36 mouse cellular contexts compared by ENCODE assay signal in genomic region chr4:109210881-109211280, GRCm38 (mm10). TPM values are rescaled to one million over a fixed set of nuclear protein-coding genes. Genes with fewer than 3 reads are reported as not detected.
DNase-seq lines count a peak whose midpoint lies in the region; ATAC-seq and TF ChIP-seq lines count a peak whose summit lies in the region.
"Had no signal": no experiment of that assay in that cellular context is flagged by ENCODE, and none has a peak within 500 bp of the region (broad histone marks: within the 10 kb centered on the region; RNA-seq: fewer than 3 reads in every experiment).

No protein-coding gene starts in this region.

- H3K36me3 ChIP-seq in heart, adult 2 months (ENCODE audit: control insufficient read depth, insufficient read depth, low read length): no peaks in the 10 kb centered on the region
- no peaks in the 10 kb centered on the region for H3K36me3 ChIP-seq in kidney, embryonic 16.5 days (ENCODE audit: insufficient read depth, low read length)
- no peaks in the 10 kb centered on the region for H3K36me3 ChIP-seq in kidney, adult 2 months (ENCODE audit: control insufficient read depth, insufficient read depth, low read length)
- H3K36me3 ChIP-seq in neural tube, embryonic 13.5 days: no peaks in the 10 kb centered on the region
- H3K36me3 ChIP-seq in embryonic facial prominence, embryonic 15.5 days: no peaks in the 10 kb centered on the region
- H3K36me3 ChIP-seq: forebrain, embryonic 10.5 days; forebrain, embryonic 15.5 days; heart, embryonic 13.5 days; hindbrain, embryonic 12.5 days; liver, embryonic 13.5 days; neural tube, embryonic 12.5 days; stomach, embryonic 15.5 days had no signal

- H3K4me2 ChIP-seq in kidney, embryonic 16.5 days (replicated peaks; ENCODE audit: low read depth, low read length): no peak overlapping the region
- no peak overlapping the region for H3K4me2 ChIP-seq in neural tube, embryonic 13.5 days
- no peak overlapping the region for H3K4me2 ChIP-seq in embryonic facial prominence, embryonic 15.5 days (replicated peaks)
- H3K4me2 ChIP-seq: forebrain, embryonic 15.5 days; heart, embryonic 13.5 days; hindbrain, embryonic 12.5 days; liver, embryonic 13.5 days; neural tube, embryonic 12.5 days; stomach, embryonic 15.5 days had no signal

- 82% methylated on average over 4 of the region's 4 CpGs for WGBS in heart, adult 2 months
- 34% methylated on average over 4 of the region's 4 CpGs for WGBS in kidney, embryonic 16.5 days
- 68% methylated on average over 4 of the region's 4 CpGs for WGBS in kidney, adult 2 months
- WGBS in neural tube, embryonic 13.5 days: 46% methylated on average over 4 of the region's 4 CpGs
- WGBS in embryonic facial prominence, embryonic 15.5 days: 44% methylated on average over 4 of the region's 4 CpGs

- peak; percentile 85 for ATAC-seq in kidney, embryonic 16.5 days (ENCODE audit: low FRiP score, low TSS enrichment)
- ATAC-seq in neural tube, embryonic 13.5 days (ENCODE audit: low read depth): no peak
- ATAC-seq in embryonic facial prominence, embryonic 15.5 days (ENCODE audit: insufficient number of reproducible peaks, low FRiP score, low TSS enrichment, low read depth): no peak
- ATAC-seq: forebrain, embryonic 15.5 days; intestine, postnatal 0 days; lung, postnatal 0 days; midbrain, embryonic 16.5 days; Patski had no signal

- no peaks in the 10 kb centered on the region for H3K79me2 ChIP-seq in heart, adult 2 months (replicated peaks; ENCODE audit: control insufficient read depth, insufficient read depth, low read length)

- no peaks in the 10 kb centered on the region for H3K27me3 ChIP-seq in heart, adult 2 months (ENCODE audit: control insufficient read depth, insufficient read depth, low read length)
- no peaks in the 10 kb centered on the region for H3K27me3 ChIP-seq in kidney, embryonic 16.5 days (ENCODE audit: insufficient read depth, low read length)
- H3K27me3 ChIP-seq in kidney, adult 2 months (replicated peaks; ENCODE audit: control insufficient read depth, insufficient read depth, low read length): no peaks in the 10 kb centered on the region
- H3K27me3 ChIP-seq in neural tube, embryonic 13.5 days: no peaks in the 10 kb centered on the region
- H3K27me3 ChIP-seq in embryonic facial prominence, embryonic 15.5 days: no peaks in the 10 kb centered on the region
- H3K27me3 ChIP-seq: forebrain, embryonic 15.5 days; heart, embryonic 13.5 days; hindbrain, embryonic 12.5 days; liver, embryonic 13.5 days; megakaryocyte, embryonic 14.5 days; neural tube, embryonic 12.5 days; Patski; stomach, embryonic 15.5 days had no signal

- no peak overlapping the region for H3K4me3 ChIP-seq in heart, adult 2 months
- no peak overlapping the region for H3K4me3 ChIP-seq in kidney, embryonic 16.5 days (ENCODE audit: low read length)
- H3K4me3 ChIP-seq in kidney, adult 2 months (ENCODE audit: insufficient read depth, low read depth, low read length): no peak overlapping the region
- H3K4me3 ChIP-seq in neural tube, embryonic 13.5 days: no peak overlapping the region
- H3K4me3 ChIP-seq in embryonic facial prominence, embryonic 15.5 days (replicated peaks): no peak overlapping the region
- H3K4me3 ChIP-seq: forebrain, embryonic 10.5 days; forebrain, embryonic 15.5 days; heart, embryonic 13.5 days; hindbrain, embryonic 12.5 days; layer of hippocampus, adult 2 months; left cerebral cortex, adult 2 months; liver, embryonic 13.5 days; megakaryocyte, embryonic 14.5 days; neural tube, embryonic 12.5 days; stomach, embryonic 15.5 days had no signal

- H3K9ac ChIP-seq in heart, adult 2 months (ENCODE audit: low read depth, low read length): no peak overlapping the region
- H3K9ac ChIP-seq in kidney, embryonic 16.5 days (replicated peaks; ENCODE audit: low read length): no peak overlapping the region
- no peak overlapping the region for H3K9ac ChIP-seq in neural tube, embryonic 13.5 days
- H3K9ac ChIP-seq in embryonic facial prominence, embryonic 15.5 days: no peak overlapping the region
- H3K9ac ChIP-seq: forebrain, embryonic 15.5 days; heart, embryonic 13.5 days; hindbrain, embryonic 12.5 days; liver, embryonic 13.5 days; neural tube, embryonic 12.5 days; stomach, embryonic 15.5 days had no signal

- DNase-seq in heart, adult 2 months: no peak
- no peak for DNase-seq in heart, postnatal 10 days
- no peak for DNase-seq in kidney, adult 2 months
- DNase-seq in neural tube, embryonic 10.5 days (ENCODE audit: extremely low spot score, low spot score): no peak
- no peak for DNase-seq in left cerebral cortex, postnatal 14 days (ENCODE audit: low spot score in 2 of 2)
- DNase-seq: adrenal gland, postnatal 10 days; cerebellum, adult 2 months; cerebellum, postnatal 14 days; kidney, postnatal 36 days; liver, embryonic 13.5 days; lung, adult 18-20 months; lung, postnatal 4 days; retina, postnatal 1 day; right cerebral cortex, postnatal 14 days; thymus, postnatal 4 days had no signal

- TF ChIP-seq CTCF in heart, adult 2 months (IDR thresholded peaks at IDR 0.05): no peak
- no peak for TF ChIP-seq CTCF in kidney, adult 2 months (conservative IDR thresholded peaks at IDR 0.05; ENCODE audit: insufficient read depth, insufficient read length, low read depth, low read length)

- TF ChIP-seq EP300 in heart, adult 2 months (IDR thresholded peaks at IDR 0.05; ENCODE audit: insufficient read depth, low read depth, low read length): no peak

- H3K9me3 ChIP-seq in kidney, embryonic 16.5 days (ENCODE audit: low read length): no peaks in the 10 kb centered on the region
- no peaks in the 10 kb centered on the region for H3K9me3 ChIP-seq in neural tube, embryonic 13.5 days
- H3K9me3 ChIP-seq in embryonic facial prominence, embryonic 15.5 days (replicated peaks): no peaks in the 10 kb centered on the region
- H3K9me3 ChIP-seq: forebrain, embryonic 10.5 days; forebrain, embryonic 15.5 days; heart, embryonic 13.5 days; hindbrain, embryonic 12.5 days; liver, embryonic 13.5 days; megakaryocyte, embryonic 14.5 days; neural tube, embryonic 12.5 days; stomach, embryonic 15.5 days had no signal

- TF ChIP-seq POLR2A in heart, adult 2 months (IDR thresholded peaks at IDR 0.05; ENCODE audit: insufficient read depth, low read depth, low read length): no peak
- no peak for TF ChIP-seq POLR2A in kidney, adult 2 months (IDR thresholded peaks at IDR 0.05; ENCODE audit: low read depth, low read length)

- peak overlapping the region; percentile 40 for H3K27ac ChIP-seq in heart, adult 2 months
- peak overlapping the region; percentile 41; the same call in 1 of the 2 replicates for H3K27ac ChIP-seq in kidney, embryonic 16.5 days (ENCODE audit: low read length)
- H3K27ac ChIP-seq in kidney, adult 2 months (ENCODE audit: insufficient read depth, low read depth, low read length): no peak overlapping the region
- peak overlapping the region; percentile 64 for H3K27ac ChIP-seq in neural tube, embryonic 13.5 days (replicated peaks)
- H3K27ac ChIP-seq in embryonic facial prominence, embryonic 15.5 days (replicated peaks): 0 out of 2 replicates have a peak overlapping the region, but pooled peaks have one; percentile 17
- H3K27ac ChIP-seq: forebrain, embryonic 10.5 days; forebrain, embryonic 15.5 days; heart, embryonic 13.5 days; hindbrain, embryonic 12.5 days; layer of hippocampus, adult 2 months; left cerebral cortex, adult 2 months; liver, embryonic 13.5 days; neural tube, embryonic 12.5 days; stomach, embryonic 15.5 days had no signal

- peaks cover 6% of the 10 kb centered on the region; the same call in 1 of the 2 replicates for H3K4me1 ChIP-seq in heart, adult 2 months (ENCODE audit: control insufficient read depth, insufficient read depth, low read length)
- no peaks in the 10 kb centered on the region for H3K4me1 ChIP-seq in kidney, embryonic 16.5 days (ENCODE audit: insufficient read depth, low read length)
- no peaks in the 10 kb centered on the region for H3K4me1 ChIP-seq in kidney, adult 2 months (ENCODE audit: control insufficient read depth, insufficient read depth, low read length)
- H3K4me1 ChIP-seq in neural tube, embryonic 13.5 days (replicated peaks): peaks cover 10% of the 10 kb centered on the region; the same call in 1 of the 2 replicates
- H3K4me1 ChIP-seq in embryonic facial prominence, embryonic 15.5 days: no peaks in the 10 kb centered on the region
- H3K4me1 ChIP-seq: forebrain, embryonic 10.5 days; forebrain, embryonic 15.5 days; neural tube, embryonic 12.5 days; stomach, embryonic 15.5 days had no signal

- intact Hi-C loops in heart, adult 2 months (cut with DNase I): no loop called here
- intact Hi-C loops in heart, postnatal 10 days (cut with DNase I): no loop called here
- intact Hi-C loops in left cerebral cortex, postnatal 14 days (cut with DNase I): no loop called here

RNA-seq across cellular contexts. Expression of gene Osbpl9, which starts 8.8 kb away (rescaled TPM):
- total RNA-seq in heart, adult 2 months (2021): 100 to 1,000 TPM in 1 of 2 experiments, 10 to 100 TPM in 1; 91.6 to 102 TPM
- 92.3 and 142 TPM in 2 replicates for polyA plus RNA-seq in heart, adult 2 months (2012; rRNA removed)
- total RNA-seq in heart, postnatal 10 days (2021): 10 to 100 TPM; 86.2 to 92.2 TPM
- 75.7 and 77.6 TPM in 2 replicates for polyA plus RNA-seq in kidney, embryonic 16.5 days (2015; fragmentation: Nextera tagmentation; extraction: Ambion mirVana)
- polyA plus RNA-seq in kidney, adult 2 months (2012; rRNA removed): 182 and 201 TPM in 2 replicates
- 97.0 and 105 TPM in 2 replicates for polyA plus RNA-seq in neural tube, embryonic 13.5 days (2015; fragmentation: Nextera tagmentation; extraction: Ambion mirVana)
- 58.6 and 64.1 TPM in 2 replicates for polyA plus RNA-seq in embryonic facial prominence, embryonic 15.5 days (2015; fragmentation: Nextera tagmentation; extraction: Ambion mirVana)
- total RNA-seq in left cerebral cortex, postnatal 14 days (2021): 10 to 100 TPM; 49.5 to 52.2 TPM

RNA-seq across cellular contexts. Expression of gene Calr4, which starts 23.4 kb away (rescaled TPM):
- not detected for total RNA-seq in heart, adult 2 months (2021)
- polyA plus RNA-seq in heart, adult 2 months (2012; rRNA removed): 0.15 TPM in 1 of 2 replicates, not detected in the other
- under 1 TPM in 1 of 2 experiments, not detected in 1; 0.22 TPM for total RNA-seq in heart, postnatal 10 days (2021)
- 0.18 and 0.54 TPM in 2 replicates for polyA plus RNA-seq in kidney, embryonic 16.5 days (2015; fragmentation: Nextera tagmentation; extraction: Ambion mirVana)
- polyA plus RNA-seq in kidney, adult 2 months (2012; rRNA removed): not detected in 2 replicates
- 1.2 and 1.9 TPM in 2 replicates for polyA plus RNA-seq in neural tube, embryonic 13.5 days (2015; fragmentation: Nextera tagmentation; extraction: Ambion mirVana)
- polyA plus RNA-seq in embryonic facial prominence, embryonic 15.5 days (2015; fragmentation: Nextera tagmentation; extraction: Ambion mirVana): 0.60 and 0.65 TPM in 2 replicates
- total RNA-seq in left cerebral cortex, postnatal 14 days (2021): under 1 TPM; 0.22 to 0.51 TPM
- total RNA-seq: gastrocnemius, adult 8-10 months; heart, adult 8-10 months; heart, postnatal 36 days; MEL had no signal
- polyA plus RNA-seq: liver, embryonic 13.5 days; Patski; small intestine, adult 2 months had no signal
